Mouse (Mus musculus) T-helper 17 cell (primary cell): ENCODE data around the gene Tenm4.

Source experiments
- in situ Hi-C, 2 experiments: fragments of 300-600 bp; cut with MboI, MseI; formaldehyde crosslinking; loops; 1 replicate in 1 of 2; 2 replicates in 1 of 2; pipeline ENCODE4 v1.15.1; 2025; ENCODE audit warnings: high pct_unique_total_duplicates in 2 of 2

Gene Tenm4

GRCm38 (mm10) chr7:96802216-96802615 lies 631.2 kb downstream of the Tenm4 start:
- in situ Hi-C loops, result no loop called here

- in situ Hi-C loops, result no loop called here
Measured at GRCm38 (mm10) chr7:96806561-96806960, 635.5 kb downstream of the Tenm4 start.

DNA sequence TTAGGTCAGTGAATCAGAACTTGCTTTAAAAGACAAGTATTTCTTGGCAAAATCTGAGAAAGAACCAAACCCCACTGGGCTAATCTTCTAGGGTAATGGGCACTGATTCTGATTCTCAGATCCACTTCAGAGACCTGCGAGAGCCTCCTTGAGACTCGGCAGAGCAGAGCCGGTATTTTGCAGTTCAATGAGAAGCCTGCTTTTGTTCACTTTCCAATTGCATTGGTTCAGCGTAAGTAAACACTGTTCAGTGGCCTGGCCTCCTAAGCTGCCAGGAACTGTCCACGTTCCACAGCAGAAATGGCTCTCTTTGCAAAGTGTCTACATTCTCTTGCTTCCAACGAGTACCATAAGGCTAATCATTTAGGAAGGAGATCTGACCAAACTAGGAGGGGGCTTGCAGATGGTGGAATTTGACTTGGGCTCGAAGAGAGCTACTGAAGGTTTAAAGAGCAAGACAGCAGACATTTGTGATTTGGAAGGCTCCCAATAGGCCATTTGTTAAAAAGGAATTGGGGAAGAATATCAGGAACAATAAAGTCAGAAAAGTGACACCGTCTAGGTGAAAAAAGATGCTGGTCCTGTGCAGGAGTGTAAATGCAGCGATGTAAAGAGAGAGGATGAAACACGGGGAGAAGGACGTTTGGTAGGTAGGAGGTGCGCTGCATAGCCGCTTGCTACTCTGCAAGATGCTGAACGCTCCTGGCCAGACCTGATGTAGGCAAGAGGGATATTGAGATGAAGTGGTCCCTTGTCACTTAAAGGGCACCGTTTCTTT lies 636.4 kb downstream of the Tenm4 start:
- in situ Hi-C loops, result no loop called here

GRCm38 (mm10) chr7:96808059-96808646 lies 637.1 kb downstream of the Tenm4 start:
- in situ Hi-C loops, result no loop called here

DNA sequence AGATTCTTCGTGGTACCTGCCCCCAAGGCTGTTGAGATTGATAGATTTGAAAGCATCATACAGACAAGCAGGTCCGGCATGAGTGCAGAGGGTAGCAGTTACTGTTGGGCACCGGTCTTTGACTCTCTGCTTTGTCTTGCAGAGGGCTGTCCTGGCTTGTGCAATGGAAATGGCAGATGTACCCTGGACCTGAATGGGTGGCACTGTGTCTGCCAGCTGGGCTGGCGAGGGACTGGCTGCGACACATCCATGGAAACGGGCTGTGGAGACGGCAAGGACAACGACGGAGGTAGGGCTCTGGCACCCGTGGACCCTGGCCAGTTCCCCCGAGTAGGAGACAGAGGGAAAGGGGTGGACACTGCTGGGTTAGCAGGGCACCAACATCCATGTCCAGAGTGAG lies 640.6 kb downstream of the Tenm4 start:
- in situ Hi-C loops, result no loop called here

GRCm38 (mm10) chr7:96813036-96813435 lies 642.0 kb downstream of the Tenm4 start:
- in situ Hi-C loops, result no loop called here

DNA sequence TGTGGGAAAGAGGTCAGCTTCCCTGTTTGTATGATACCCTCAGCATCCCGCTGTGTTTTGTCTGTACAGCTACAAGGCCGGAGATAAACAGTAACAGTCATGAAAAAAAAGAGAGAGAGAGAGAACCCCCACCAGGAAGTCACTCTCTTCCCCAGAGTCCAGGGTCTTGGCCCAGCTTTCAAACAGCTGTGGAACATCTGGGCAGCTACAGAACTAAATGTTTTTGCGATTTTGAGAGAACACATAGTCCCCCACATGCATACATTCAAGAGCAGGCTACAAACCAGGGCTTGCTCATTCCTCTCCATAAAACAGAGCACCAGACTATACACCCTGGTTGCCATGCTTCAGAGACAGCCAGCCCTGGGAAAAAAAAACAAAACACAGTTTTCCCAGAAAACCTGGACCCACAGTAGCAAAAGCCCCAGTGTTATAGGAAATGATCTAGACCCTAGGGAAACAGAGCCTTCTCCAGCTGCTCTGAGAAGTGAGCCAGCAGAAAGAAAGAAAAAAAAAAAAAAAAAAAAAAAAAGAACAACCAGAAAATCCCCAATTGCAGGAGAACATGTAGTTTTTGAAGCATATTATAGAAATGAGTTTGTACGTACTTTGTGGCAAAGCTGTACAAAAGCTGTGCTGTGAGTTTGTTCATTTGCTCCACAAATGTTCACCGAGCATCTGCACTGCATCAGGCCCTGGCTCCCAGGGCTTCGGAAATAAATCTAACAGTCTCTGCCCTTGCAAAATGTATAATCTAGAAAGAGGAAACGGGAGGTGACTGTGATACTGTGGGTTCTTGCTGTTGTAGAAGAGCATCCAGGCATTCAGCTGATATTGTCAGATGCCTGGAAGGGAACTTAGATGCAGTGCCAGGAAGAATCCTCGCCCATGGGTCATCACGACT lies 642.7 kb downstream of the Tenm4 start:
- in situ Hi-C loops, result no loop called here

GRCm38 (mm10) chr7:96814581-96814980 lies 643.5 kb downstream of the Tenm4 start:
- in situ Hi-C loops, result no loop called here

DNA sequence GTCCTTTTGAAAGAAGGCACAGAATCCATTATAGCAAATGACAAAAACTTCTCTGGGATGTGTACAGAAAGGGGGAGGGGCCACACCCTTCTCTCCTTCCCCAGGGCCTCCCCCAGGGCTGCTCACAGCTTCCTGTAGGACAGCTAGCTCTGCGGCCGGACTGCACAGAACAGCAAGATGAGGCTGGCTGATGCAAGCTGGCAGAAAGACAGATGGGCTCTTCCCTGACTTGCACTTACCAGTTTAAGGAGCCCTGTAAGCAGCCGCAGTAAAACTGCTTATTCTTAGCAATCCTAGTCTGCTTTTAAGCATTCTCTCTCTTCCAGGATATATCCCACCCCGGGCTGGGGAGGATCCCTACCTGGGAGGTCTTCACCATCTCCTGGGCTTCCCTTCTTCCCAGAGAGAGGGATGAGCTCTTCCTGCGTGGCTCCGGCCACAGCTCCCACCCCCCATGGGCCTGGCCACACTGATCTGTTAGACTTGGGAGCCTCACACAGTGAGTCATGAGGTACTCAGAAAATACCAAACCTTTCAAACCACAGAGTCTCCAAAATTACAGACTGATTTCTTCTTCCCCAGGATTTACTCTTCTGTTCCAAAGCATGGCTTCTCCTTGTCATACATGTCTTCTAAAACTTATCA lies 646.1 kb downstream of the Tenm4 start:
- in situ Hi-C loops, result no loop called here

DNA sequence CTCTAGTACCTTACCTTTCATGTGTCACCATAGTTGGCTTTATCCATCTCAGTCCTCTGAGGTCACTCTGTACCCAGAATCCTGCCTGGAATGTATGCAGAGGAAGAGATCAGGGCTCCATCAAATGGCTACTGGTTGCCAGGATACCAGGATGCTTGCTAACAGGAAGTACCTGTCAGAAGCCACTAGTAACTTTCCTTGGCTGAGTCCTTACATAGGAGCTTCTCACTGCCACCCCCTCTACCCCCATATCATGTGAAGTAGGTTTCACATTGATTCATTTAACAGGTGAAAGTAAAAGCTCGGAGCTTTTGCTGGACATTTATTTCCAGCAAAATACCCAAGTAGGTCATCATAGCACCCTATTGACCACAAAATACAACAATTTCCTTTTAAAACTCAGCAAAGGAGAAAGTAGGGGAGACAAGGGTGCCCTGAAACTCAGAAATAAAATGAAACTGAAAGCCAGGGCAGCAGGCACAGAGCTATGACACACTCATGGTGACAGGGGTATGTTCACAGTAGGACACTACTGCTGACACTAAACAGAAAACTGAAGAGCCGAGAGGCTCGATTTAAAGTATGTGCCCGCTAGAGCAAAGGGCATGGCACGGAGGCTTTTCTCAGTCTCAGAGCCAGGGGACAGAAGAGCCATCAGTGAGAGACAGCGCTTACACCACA lies 647.3 kb downstream of the Tenm4 start:
- in situ Hi-C loops, result no loop called here

DNA sequence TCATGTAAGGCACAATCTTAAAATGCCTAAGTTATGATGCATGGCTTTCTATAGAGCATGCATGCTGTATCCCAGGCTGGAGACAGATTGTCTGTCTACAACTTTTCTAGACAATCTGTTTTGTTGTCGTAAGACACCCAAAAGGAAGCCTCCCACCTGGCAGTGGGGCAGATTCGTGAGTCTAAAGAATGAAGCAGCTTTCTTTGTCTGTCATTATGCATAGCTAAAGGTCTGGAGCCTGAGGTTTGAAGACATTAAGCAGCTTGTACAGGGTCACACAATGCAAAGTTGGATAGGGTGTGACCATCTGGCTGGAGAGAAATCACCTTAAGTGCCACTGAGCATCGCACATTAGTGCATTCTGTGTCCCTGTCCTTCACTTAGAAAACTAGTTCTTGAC lies 648.5 kb downstream of the Tenm4 start:
- in situ Hi-C loops, result no loop called here

DNA sequence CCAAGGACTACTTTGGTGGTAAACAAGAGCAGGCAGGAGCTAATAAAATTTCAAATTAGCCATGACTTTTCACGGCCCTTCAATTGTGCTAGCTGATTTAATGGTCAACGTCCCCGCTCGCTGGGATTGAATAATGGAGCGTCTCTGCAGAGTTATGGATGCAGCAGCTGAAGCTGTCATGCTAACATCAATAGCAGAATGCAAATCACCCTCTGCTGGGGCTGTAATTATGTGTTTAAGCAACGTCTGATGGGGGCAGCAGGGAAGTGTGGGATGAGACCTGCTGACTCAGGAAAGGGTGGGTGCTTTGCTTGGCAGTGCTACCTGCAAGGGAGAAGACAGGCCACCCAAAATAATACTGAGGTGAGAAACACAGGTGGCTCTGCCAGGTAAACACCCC lies 649.3 kb downstream of the Tenm4 start:
- in situ Hi-C loops, result no loop called here

DNA sequence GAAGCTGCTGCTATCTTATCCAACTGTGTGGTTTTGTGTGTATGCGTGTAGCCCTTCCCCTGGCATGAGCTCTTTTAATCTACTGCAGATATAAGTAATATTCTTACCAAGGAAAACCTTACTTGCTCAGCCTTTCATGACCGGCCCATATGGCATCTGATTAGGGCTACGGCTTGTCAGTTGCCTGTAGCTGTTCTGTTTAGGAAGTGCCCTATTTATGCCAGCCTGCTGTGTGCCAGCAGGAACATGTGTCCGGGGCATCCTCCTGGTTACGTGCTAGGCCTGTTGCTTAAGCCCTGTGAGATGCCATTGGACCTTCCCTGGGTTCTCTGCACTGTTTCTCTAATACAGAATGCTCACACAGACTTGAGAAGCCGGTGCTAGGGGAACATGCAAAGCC lies 655.1 kb downstream of the Tenm4 start:
- in situ Hi-C loops, result no loop called here

DNA sequence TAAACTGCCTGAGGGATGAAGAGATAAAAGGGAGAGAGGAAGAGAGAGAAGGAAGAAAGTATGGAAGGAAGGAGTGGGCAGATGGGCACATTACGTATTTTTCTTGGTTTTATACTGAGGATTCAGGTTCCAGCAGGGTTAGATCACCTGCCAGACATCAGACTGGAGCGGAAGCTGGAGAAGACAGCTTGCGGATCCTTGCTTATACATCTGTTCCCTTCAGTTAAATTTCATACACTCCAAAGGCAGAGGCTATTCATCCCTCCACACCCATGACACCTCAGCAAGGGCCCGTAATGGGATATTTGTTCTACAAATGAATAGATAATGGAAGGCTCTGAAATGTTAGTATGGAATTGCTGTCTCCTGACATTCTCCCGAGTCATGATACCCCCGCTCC lies 655.6 kb downstream of the Tenm4 start:
- in situ Hi-C loops, result no loop called here

- in situ Hi-C loops, result no loop called here
Measured at GRCm38 (mm10) chr7:96832551-96832950, 661.5 kb downstream of the Tenm4 start.

DNA sequence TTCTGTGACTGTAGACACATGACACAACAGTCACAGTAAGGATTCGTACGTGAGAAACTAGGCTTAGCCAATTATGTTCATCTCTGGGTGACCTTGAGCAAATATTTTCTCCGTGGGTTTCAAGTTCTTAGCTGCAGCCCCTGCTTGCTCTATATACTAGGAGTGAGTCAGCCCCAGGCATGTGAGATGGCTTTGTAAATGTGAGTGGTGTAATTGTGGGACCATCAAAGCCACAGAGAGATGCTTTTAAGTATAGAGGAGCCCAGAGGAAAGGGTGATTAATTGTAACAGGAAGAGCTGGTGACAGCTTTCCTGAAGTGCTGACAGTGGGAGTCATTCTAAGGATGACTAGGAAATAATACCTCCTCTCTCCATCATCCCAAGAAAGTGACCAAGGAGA lies 662.0 kb downstream of the Tenm4 start:
- in situ Hi-C loops, result no loop called here

DNA sequence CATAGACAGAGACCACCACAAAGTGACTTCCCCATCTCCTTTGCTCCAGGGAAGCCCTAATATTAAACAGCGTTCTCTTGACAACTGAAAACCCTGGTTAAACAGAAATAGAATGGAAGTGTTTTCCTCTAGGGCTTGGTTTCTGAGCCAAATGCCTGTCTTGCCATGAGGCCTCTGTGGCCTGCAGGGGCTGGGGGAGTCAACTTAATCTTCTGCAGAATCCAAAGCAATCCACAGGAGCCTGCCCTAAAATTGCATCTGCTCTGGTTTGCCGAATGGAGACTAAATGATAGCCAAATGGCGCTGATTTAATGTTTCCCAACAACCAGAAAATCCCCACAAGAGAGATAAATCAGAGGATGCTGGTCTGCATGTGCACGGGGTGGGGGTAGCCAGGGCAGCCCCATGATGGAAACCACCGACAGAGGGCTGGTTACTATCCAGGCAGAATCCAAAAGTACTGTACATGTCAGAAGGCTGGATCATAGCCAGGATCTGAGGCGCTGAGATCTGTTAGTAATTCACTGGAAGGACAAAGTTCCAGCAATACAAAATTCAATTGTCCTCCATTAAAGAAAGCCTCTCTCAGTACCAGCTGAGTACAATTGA lies 663.7 kb downstream of the Tenm4 start:
- in situ Hi-C loops, result no loop called here

DNA sequence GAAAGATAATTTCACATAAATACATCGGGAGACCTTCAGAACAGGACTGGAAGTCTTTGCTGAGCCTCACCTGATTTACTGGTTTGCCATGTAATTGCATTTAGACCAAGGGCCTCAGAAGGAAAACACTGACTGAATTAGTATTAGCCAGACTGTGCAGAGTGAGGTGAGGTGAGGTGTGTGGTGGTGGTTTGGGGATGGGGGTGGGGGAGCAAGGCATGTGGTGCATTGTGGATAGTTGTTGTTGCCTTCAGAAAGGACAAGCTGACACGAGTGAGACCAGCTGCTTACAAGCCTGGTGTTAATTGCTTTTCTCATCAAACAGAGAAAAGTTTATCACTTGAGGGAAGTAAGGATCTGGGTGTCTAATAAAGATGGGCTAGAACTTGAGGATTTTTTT lies 664.3 kb downstream of the Tenm4 start:
- in situ Hi-C loops, result no loop called here

DNA sequence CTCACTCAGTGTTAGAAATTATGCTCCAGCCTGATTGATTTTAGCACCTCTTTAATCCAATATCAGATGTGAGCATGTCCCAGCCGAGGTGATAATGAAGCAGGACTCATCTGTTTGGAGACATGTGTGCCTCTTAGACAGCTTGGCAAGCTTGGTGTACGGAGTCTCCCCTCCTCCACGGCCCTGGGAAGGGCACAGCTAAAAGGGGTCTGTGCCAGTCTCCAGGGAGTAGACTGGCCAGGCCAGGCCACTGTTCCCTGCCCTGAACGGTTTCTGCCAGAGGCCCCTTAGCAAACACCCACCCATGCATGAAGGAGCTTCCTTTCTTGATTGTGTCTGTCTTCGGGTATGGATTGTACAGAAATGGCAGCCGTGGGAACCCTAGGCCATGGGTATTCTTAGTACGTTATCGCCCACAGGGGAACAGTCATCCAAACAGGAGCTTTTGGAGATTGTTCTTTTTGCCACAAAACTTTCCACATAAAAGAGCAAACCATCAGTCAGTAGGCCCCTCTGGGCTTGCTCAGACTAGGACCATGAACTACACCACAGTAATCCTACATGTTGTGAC lies 667.3 kb downstream of the Tenm4 start:
- in situ Hi-C loops, result no loop called here

DNA sequence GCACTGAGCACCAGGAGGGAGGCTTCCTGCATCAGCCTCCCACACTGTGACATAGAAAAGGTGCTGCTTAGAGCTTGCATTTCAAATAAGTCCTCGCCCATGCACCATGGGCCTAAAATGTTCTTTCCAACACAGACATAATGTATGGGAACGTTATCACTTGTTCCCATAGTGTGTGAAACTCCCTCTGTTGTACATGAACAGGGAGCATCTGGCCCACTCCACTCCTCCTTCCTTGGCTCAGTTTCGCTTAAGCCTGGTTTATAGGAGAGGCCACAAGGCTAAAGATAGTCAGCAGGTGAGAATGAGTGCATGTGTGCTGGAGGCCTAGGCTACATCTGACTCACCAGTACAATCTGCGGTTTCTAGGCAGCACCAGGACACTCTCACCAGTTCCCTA lies 667.9 kb downstream of the Tenm4 start:
- in situ Hi-C loops, result no loop called here

GRCm38 (mm10) chr7:96839586-96839985 lies 668.5 kb downstream of the Tenm4 start:
- in situ Hi-C loops, result no loop called here
